Mouse (Mus musculus): ENCODE measurements at regions not wholly inside any gene's neighbourhood (a gene's known extent, or its start where the extent isn't known, plus 50 kb on each side); places are given as distances from the start of the nearest gene placed in this dataset.
A peak's percentile ranks its signal among the peaks of the same experiment; 100 is the strongest.

GRCm38 (mm10) chr19:36681056-36681455 lies 55.4 kb downstream of the Ppp1r3c start:
- no peak for DNase-seq

DNA sequence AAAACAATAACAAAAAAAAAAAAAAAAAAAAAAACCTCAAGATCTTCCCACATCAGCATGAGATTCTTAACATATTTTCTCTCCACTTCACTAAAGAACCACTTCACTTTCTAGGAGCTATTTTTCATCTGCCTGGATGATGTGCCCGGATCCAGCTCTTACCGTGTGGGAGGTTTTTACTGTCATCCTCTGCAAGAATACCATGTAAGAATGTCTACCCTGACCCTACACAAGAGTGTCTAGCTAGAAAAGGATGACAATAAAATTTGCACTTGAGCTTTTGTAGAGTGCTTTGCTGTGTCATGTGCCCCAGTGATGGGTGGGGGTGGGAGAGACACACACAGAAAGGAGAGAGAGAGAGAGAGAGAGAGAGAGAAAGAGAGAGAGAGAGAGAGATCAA lies 56.1 kb downstream of the Ppp1r3c start:
- DNase-seq = no peak

GRCm38 (mm10) chr19:36679028-36679820 lies 57.2 kb downstream of the Ppp1r3c start:
- peak; percentile 39 for DNase-seq

- DNase-seq = no peak
These were observed 57.9 kb downstream of the Ppp1r3c start for GRCm38 (mm10) chr19:36678382-36679027.

GRCm38 (mm10) chr19:36677101-36678081 lies 59.1 kb downstream of the Ppp1r3c start:
- no peak for DNase-seq

- DNase-seq = no peak
These were observed 61.5 kb downstream of the Ppp1r3c start for GRCm38 (mm10) chr19:36674946-36675345.

DNA sequence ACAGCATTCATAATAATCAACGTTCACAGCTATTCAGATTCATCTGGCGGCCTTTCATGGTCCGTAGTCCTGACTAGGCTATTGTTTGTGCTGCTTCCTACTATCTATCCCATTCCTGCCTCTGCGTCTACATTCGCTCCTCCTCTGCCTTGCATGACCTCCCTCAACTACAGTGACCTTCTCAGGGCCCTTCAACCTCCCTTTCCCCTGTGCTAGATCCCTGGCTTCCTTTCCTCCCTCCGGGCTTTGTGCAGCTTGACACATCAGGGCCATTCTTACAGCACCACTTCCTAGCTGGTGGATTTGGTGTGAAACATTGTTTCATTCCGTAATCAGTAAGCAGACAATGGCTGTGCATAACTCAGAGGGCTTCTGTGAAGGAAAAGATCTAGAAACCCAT lies 65.6 kb downstream of the Ppp1r3c start:
- DNase-seq = no peak

All from cerebellum, adult 9-10 months (tissue).